Mouse (Mus musculus) splenic B cell, adult 2 months (primary cell): ENCODE data around the gene Rrp36.

Source experiments
- DNase-seq: peaks from one replicate; pipeline ENCODE4 v3.0.0-alpha.2; 2011; ENCODE audit warnings: low read depth, low spot score
- H3K27me3 ChIP-seq: 2 replicates; pipeline ENCODE4 v1.6.1; 2012; ENCODE audit warnings: mild to moderate bottlenecking, low read length, moderate library complexity, mixed read lengths; ENCODE audit not compliant: control insufficient read depth, poor library complexity, insufficient read depth, severe bottlenecking
- H3K36me3 ChIP-seq: 2 replicates; pipeline ENCODE4 v1.6.1; 2012; ENCODE audit warnings: mild to moderate bottlenecking, low read length, moderate library complexity, mixed read lengths; ENCODE audit not compliant: control insufficient read depth, poor library complexity, insufficient read depth, severe bottlenecking

The Rrp36 gene

DNA sequence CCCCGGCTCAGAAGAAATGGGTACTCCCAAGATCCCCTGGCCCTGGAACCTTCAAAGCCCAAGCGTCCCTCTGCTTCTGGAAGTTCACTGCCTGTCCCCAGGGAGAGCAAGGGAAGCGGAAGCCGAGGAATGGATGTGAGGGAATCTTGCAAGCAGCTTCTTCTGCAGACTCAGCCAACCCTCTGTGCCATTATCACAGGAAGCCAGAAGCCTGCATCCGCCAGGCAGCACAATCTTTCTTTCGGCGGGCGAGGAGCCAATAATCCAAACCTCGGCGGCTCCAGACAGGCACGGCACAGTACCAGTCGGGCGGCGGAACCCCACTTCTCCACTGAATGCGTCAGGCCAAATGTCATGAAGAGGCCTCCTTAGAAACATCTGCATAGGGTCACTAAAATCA, 52.8 kb downstream of the Rrp36 start:
- no peak for DNase-seq
- Histone ChIP-seq H3K36me3 (no peaks in the 10 kb centered on the region), H3K27me3 (no peaks in the 10 kb centered on the region)

DNA sequence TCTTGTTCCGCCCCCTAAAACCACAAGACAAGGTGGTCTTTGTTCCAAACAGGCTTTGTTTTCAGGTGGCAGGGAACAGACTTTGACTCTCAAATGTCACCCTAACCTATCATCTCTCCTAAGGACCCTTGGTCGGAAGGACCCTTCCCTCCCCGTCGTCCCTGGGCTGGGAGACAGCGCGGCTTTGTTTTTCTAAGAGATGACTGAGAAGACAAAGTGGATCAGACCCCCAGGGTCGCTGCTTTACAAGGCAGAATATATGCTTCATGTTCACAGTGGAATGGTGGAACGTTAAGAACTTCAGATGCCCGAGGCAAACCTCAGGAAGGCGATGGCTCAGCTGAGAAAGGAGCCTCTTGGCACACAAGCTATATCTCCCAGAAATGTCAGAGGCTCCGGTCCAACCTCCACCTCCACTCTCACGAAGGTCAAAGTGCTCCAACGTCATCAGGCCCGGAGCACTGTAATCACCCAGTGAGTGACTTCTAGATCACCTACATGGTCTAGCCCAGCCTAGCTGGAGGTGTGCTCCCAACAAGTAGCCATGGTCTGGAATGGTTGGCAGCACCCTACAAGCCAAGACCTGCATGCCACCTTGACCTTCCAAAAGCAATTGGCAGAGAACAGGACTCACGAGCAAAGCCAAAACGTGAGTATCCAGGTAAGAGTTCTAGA, 54.3 kb downstream of the Rrp36 start:
- Histone ChIP-seq H3K36me3 (no peaks in the 10 kb centered on the region), H3K27me3 (no peaks in the 10 kb centered on the region)
- DNase-seq, result no peak

DNA sequence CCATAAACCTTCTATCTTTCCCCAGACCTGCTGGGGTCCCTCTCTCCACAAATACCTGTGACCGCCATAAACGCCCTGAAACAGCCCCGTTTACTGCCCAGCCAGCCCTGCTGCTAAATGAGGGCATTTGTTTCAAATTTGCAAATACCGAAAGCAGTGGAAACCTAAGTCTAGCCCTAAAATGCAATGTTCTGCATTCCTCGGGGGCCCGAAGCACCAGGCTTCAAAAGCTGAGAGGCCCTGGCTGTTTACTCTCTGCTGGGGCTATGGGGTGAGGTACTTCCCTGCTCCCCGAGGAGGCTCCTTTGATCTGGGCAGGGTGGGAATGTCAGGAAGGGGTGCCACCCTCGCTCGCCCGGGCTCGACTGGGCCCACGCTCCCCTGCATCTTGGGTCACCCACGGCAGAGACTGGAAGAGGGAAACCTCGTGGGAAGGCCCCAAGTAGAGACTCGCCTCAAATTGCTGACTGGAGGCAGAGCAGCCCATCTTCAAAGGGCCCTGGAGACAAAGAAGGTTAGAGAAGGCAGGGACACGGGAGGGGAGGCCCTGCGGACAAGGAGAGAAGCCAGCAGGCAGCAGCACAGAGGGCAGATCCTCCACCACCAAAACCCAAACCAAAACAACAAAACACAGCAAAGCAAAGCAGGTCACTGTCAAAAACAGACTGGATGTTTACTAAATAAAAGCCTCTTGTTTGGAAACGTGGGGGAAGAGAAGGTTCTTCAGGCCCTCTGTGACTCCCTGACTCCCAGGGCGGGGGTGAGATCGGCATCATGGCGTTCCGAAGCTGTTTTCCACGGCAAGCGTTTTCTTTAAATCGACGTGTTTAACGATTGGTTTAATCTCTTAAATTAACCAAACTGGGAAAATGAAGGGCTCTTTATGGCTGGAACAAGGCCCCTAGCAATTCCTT, 55.1 kb downstream of the Rrp36 start:
- Histone ChIP-seq H3K27me3 (no peaks in the 10 kb centered on the region), H3K36me3 (no peaks in the 10 kb centered on the region)
- DNase-seq, result no peak

DNA sequence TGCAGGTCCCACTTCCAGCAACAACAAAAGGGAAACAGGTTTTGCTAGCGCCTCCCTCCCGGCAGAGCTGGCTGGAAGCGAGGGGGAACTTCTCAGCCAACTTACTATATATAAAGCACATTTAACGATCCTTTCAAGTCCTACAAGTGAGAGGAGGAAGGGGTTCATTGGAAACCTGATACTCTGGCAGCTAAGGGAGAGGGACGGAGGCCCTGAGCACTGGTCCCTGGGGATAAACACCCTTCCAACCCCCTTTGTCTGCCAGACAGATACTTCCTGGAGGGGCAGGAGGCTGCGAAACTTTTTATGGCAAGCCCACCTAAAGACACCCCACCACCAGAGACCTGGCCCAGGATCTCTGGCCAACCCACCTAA, 55.8 kb downstream of the Rrp36 start:
- Histone ChIP-seq H3K36me3 (no peaks in the 10 kb centered on the region), H3K27me3 (no peaks in the 10 kb centered on the region)
- DNase-seq, result no peak

DNA sequence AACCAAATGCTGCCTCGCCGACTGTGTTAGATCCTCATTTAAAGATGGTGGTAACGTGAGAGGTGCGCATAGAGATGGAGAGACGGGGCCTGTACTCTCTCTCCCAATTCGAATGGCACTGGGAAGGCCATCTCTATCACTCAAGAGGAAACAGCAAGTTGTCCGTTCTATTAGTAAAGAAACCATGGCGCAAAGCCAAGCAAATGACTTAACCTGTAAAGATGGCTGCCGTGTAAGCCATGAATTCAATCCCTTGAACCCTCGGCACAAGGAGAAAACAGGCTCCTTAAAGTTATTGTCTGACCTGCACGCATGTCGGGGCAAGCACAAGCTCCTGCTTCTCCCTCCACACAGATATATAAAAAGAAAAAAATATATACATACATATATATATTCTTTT, 56.4 kb downstream of the Rrp36 start:
- no peaks in the 10 kb centered on the region for H3K27me3 ChIP-seq
- H3K36me3 ChIP-seq, result no peaks in the 10 kb centered on the region
- no peak for DNase-seq
